Mouse (Mus musculus): ENCODE results near the gene Olfr480.

Gene Olfr480

GRCm38 (mm10) chr7:108067246-108067645 is at the start of gene Olfr480:
Gene Olfr480 (minus strand): TSS chr7:108067346.
- DNase-seq (ENCODE audit: extremely low read depth, insufficient read length, low spot score) = no peak

GRCm38 (mm10) chr7:108100549-108100948 is 33.4 kb upstream of the Olfr480 start, which contains the start of gene Olfr483:
Gene Olfr483 (plus strand): TSS chr7:108100849.
- DNase-seq (ENCODE audit: extremely low read depth, insufficient read length, low spot score) = no peak

- no peak for DNase-seq (ENCODE audit: extremely low read depth, insufficient read length, low spot score)
Measured at GRCm38 (mm10) chr7:108097486-108097885, 30.3 kb upstream of the Olfr480 start, which contains the start of gene Olfr482. Gene Olfr482 (minus strand): TSS chr7:108097586.

GRCm38 (mm10) chr7:108079555-108079954 is 12.4 kb upstream of the Olfr480 start, which contains the start of gene Olfr481:
Gene Olfr481 (plus strand): TSS chr7:108079855.
- no peak for DNase-seq (ENCODE audit: extremely low read depth, insufficient read length, low spot score)

GRCm38 (mm10) chr7:108050393-108050792 is 16.8 kb downstream of the Olfr480 start, which contains the start of gene Olfr479:
Gene Olfr479 (plus strand): TSS chr7:108050693.
- no peak for DNase-seq (ENCODE audit: extremely low read depth, insufficient read length, low spot score)

GRCm38 (mm10) chr7:108033889-108034288 is 33.3 kb downstream of the Olfr480 start, which contains the start of gene Olfr478:
Gene Olfr478 (minus strand): TSS chr7:108033989.
- DNase-seq (ENCODE audit: extremely low read depth, insufficient read length, low spot score) = no peak
